Mouse (Mus musculus) thymus, adult 2 months (tissue): ENCODE results near the gene Itga10. TPM values are rescaled to one million over a fixed set of nuclear protein-coding genes. Genes with fewer than 3 reads are reported as not detected.

Experiments
- DNase-seq: peaks from one replicate; pipeline ENCODE4 v3.0.0; 2021
- H3K27ac ChIP-seq: fragments of 200-500 bp; 2 replicates; pipeline ENCODE4 v1.5.1; 2012; ENCODE audit warnings: low read length, control low read depth; ENCODE audit not compliant: control insufficient read depth, insufficient read depth
- H3K27me3 ChIP-seq: fragments of 200-500 bp; 2 replicates; pipeline ENCODE4 v1.6.1; 2012; ENCODE audit warnings: mild to moderate bottlenecking, low read length, moderate library complexity, mixed read lengths; ENCODE audit not compliant: control insufficient read depth, insufficient read depth
- H3K36me3 ChIP-seq: fragments of 200-500 bp; 2 replicates; pipeline ENCODE4 v1.6.1; 2012; ENCODE audit warnings: mild to moderate bottlenecking, low read length, moderate library complexity; ENCODE audit not compliant: control insufficient read depth, insufficient read depth
- H3K4me1 ChIP-seq: fragments of 200-500 bp; replicated peaks from 2 replicates; pipeline ENCODE4 v1.6.1; 2012; ENCODE audit warnings: low read length; ENCODE audit not compliant: control insufficient read depth, insufficient read depth
- H3K4me3 ChIP-seq: fragments of 200-500 bp; 2 replicates; pipeline ENCODE4 v1.5.1; 2012; ENCODE audit warnings: mild to moderate bottlenecking, low read length, control low read depth, moderate library complexity; ENCODE audit not compliant: control insufficient read depth, insufficient read depth
- CTCF ChIP-seq: fragments of 200-500 bp; IDR thresholded peaks from 2 replicates; pipeline ENCODE4 v1.5.1; 2012; ENCODE audit warnings: mild to moderate bottlenecking, control low read depth, low read length, moderate library complexity, borderline replicate concordance; ENCODE audit not compliant: control insufficient read depth, poor library complexity, insufficient read depth; ENCODE audit errors: extremely low read depth
- POLR2A ChIP-seq: fragments of 200-500 bp; IDR thresholded peaks from 2 replicates; pipeline ENCODE4 v1.6.1; 2012; ENCODE audit warnings: mild to moderate bottlenecking, low read length, control low read depth, moderate library complexity; ENCODE audit not compliant: control insufficient read depth, poor library complexity, insufficient read depth; ENCODE audit errors: extremely low read depth
- WGBS: fragments of 180-500 bp; shearing (Covaris S2); methylation state at CpG from one replicate; pipeline ENCODE4 v1.1.7; 2018; 5-methylcytosine and 5-hydroxymethylcytosine counted together
- polyA plus RNA-seq: library from polyadenylated mRNA; depleted of rRNA; stranded (reverse); fragments of >200 nt; gene quantifications from 2 replicates; pipeline ENCODE4 v1.2.3, GENCODE M21; 2012

Gene Itga10
- polyA plus RNA-seq, 1 experiment, result 3.0 TPM

- TF ChIP-seq CTCF (no peak), POLR2A (no peak)
- WGBS, result 6% methylated on average over 15 of the region's 15 CpGs
- Histone ChIP-seq H3K4me1 (peaks cover 9% of the 10 kb centered on the region), H3K4me3 (peak overlapping the region; percentile 74), H3K36me3 (peaks cover 5% of the 10 kb centered on the region; the same call in 1 of the 2 replicates), H3K27me3 (no peaks in the 10 kb centered on the region), H3K27ac (no peak overlapping the region)
- DNase-seq, result no peak
Observed at GRCm38 (mm10) chr3:96635906-96636305, 9.5 kb upstream of the Itga10 start.

- no peak for TF ChIP-seq CTCF
- TF ChIP-seq POLR2A, result no peak
- Histone ChIP-seq H3K36me3 (peaks cover 5% of the 10 kb centered on the region; the same call in 1 of the 2 replicates), H3K4me1 (peaks cover 9% of the 10 kb centered on the region), H3K27ac (no peak overlapping the region), H3K27me3 (no peaks in the 10 kb centered on the region), H3K4me3 (no peak overlapping the region)
- 80% methylated on average over 11 of the region's 11 CpGs for WGBS
- DNase-seq, result peak; percentile 6
Observed at GRCm38 (mm10) chr3:96636448-96636847, 8.9 kb upstream of the Itga10 start.

- TF ChIP-seq POLR2A (no peak), CTCF (no peak)
- H3K4me1 ChIP-seq, result peaks cover 9% of the 10 kb centered on the region
- H3K36me3 ChIP-seq, result peaks cover 4% of the 10 kb centered on the region; the same call in 1 of the 2 replicates
- 89% methylated on average over 1 of the region's 1 CpGs for WGBS
- no peaks in the 10 kb centered on the region for H3K27me3 ChIP-seq
- H3K4me3 ChIP-seq, result no peak overlapping the region
- DNase-seq, result peak; percentile 79
- H3K27ac ChIP-seq, result no peak overlapping the region
Observed at GRCm38 (mm10) chr3:96639219-96639618, 6.2 kb upstream of the Itga10 start.

- WGBS, result 93% methylated on average over 3 of the region's 3 CpGs
- DNase-seq, result no peak
- Histone ChIP-seq H3K27me3 (no peaks in the 10 kb centered on the region), H3K4me3 (no peak overlapping the region), H3K27ac (no peak overlapping the region), H3K4me1 (no peaks in the 10 kb centered on the region), H3K36me3 (peaks cover 4% of the 10 kb centered on the region; the same call in 1 of the 2 replicates)
- TF ChIP-seq CTCF (no peak), POLR2A (no peak)
Observed at GRCm38 (mm10) chr3:96647365-96647764, 2.0 kb downstream of the Itga10 start.

GRCm38 (mm10) chr3:96660901-96661300 is 15.5 kb downstream of the Itga10 start:
- Histone ChIP-seq H3K27ac (no peak overlapping the region), H3K36me3 (no peaks in the 10 kb centered on the region), H3K27me3 (no peaks in the 10 kb centered on the region), H3K4me1 (peaks cover 6% of the 10 kb centered on the region), H3K4me3 (no peak overlapping the region)
- no peak for DNase-seq
- 57% methylated on average over 2 of the region's 2 CpGs for WGBS
- no peak for TF ChIP-seq POLR2A

GRCm38 (mm10) chr3:96662731-96663316 is 17.4 kb downstream of the Itga10 start:
- H3K27ac ChIP-seq, result no peak overlapping the region
- no peaks in the 10 kb centered on the region for H3K36me3 ChIP-seq
- H3K4me1 ChIP-seq, result peaks cover 6% of the 10 kb centered on the region
- WGBS, result 86% methylated on average over 8 of the region's 8 CpGs
- no peak overlapping the region for H3K4me3 ChIP-seq
- TF ChIP-seq POLR2A, result no peak
- TF ChIP-seq CTCF, result no peak
- no peak for DNase-seq
- H3K27me3 ChIP-seq, result no peaks in the 10 kb centered on the region
